Mouse (Mus musculus) skeletal muscle tissue, adult 2 months (tissue): ENCODE data around the gene Scnn1a.

Experiments used
- DNase-seq: peaks from one replicate; pipeline ENCODE4 v3.0.0-alpha.2; 2012; ENCODE audit warnings: low read depth, low spot score

The Scnn1a gene

GRCm38 (mm10) chr6:125308921-125309320, 11.5 kb upstream of the Scnn1a start:
- DNase-seq, result no peak

GRCm38 (mm10) chr6:125309406-125309805, 11.1 kb upstream of the Scnn1a start:
- DNase-seq, result no peak

GRCm38 (mm10) chr6:125312171-125312570, 8.3 kb upstream of the Scnn1a start:
- no peak for DNase-seq

GRCm38 (mm10) chr6:125312581-125313355, 7.7 kb upstream of the Scnn1a start:
- DNase-seq, result no peak

- peak; percentile 83 for DNase-seq
Observed at GRCm38 (mm10) chr6:125313546-125314230, 6.8 kb upstream of the Scnn1a start, which contains the start of gene Ltbr. Gene Ltbr, minus strand, starts transcription at chr6:125313885.

- no peak for DNase-seq
Observed at GRCm38 (mm10) chr6:125314231-125314563, 6.3 kb upstream of the Scnn1a start.

- no peak for DNase-seq
Observed at GRCm38 (mm10) chr6:125314746-125315145, 5.7 kb upstream of the Scnn1a start.

- no peak for DNase-seq
Observed at GRCm38 (mm10) chr6:125317077-125317476, 3.4 kb upstream of the Scnn1a start.

GRCm38 (mm10) chr6:125318981-125319918, 1.2 kb upstream of the Scnn1a start:
- no peak for DNase-seq

- no peak for DNase-seq
Observed at GRCm38 (mm10) chr6:125319919-125320296, 551 bp upstream of the Scnn1a start.

- DNase-seq, result no peak
Observed at GRCm38 (mm10) chr6:125321114-125321855, 826 bp downstream of the Scnn1a start.

GRCm38 (mm10) chr6:125322794-125323193, 2.3 kb downstream of the Scnn1a start:
- DNase-seq, result no peak

GRCm38 (mm10) chr6:125323547-125323946, 3.1 kb downstream of the Scnn1a start:
- DNase-seq, result no peak

GRCm38 (mm10) chr6:125325337-125325736, 4.9 kb downstream of the Scnn1a start:
- DNase-seq, result no peak

GRCm38 (mm10) chr6:125328243-125328642, 7.8 kb downstream of the Scnn1a start:
- DNase-seq, result no peak

- DNase-seq, result peak; percentile 80
Observed at GRCm38 (mm10) chr6:125330626-125331326, 10.3 kb downstream of the Scnn1a start.

GRCm38 (mm10) chr6:125333112-125333899, 12.8 kb downstream of the Scnn1a start:
- DNase-seq, result no peak

- DNase-seq, result no peak
Observed at GRCm38 (mm10) chr6:125334356-125334755, 13.9 kb downstream of the Scnn1a start.

- no peak for DNase-seq
Observed at GRCm38 (mm10) chr6:125338791-125339660, 18.6 kb downstream of the Scnn1a start.
